Mouse (Mus musculus) stomach, embryonic 15.5 days (tissue): ENCODE measurements around the gene Tuft1. TPM values are rescaled to one million over a fixed set of nuclear protein-coding genes. Genes with fewer than 3 reads are reported as not detected.
"Not testable (repeated sequence)": the region's sequence is repeated elsewhere in the genome, so short reads cannot be mapped to it uniquely, and the experiment has no call there.

ENCODE experiments used
- ATAC-seq: fragments of 200-750 bp; cut with Nextera tagmentation; 2 replicates; pipeline ENCODE4 v1.8.0; 2017; ENCODE audit warnings: low read depth, moderate number of reproducible peaks, moderate TSS enrichment; ENCODE audit not compliant: insufficient read depth, low FRiP score
- H3K27ac ChIP-seq: fragments of 300-500 bp; sonication (generic); 2 replicates; pipeline ENCODE4 v1.5.1; 2015; ENCODE audit warnings: mild to moderate bottlenecking, inconsistent platforms
- H3K27me3 ChIP-seq: fragments of 300-500 bp; sonication (generic); replicated peaks from 2 replicates; pipeline ENCODE4 v1.6.1; 2015; ENCODE audit warnings: inconsistent platforms
- H3K36me3 ChIP-seq: fragments of 300-500 bp; sonication (generic); 2 replicates; pipeline ENCODE4 v1.6.1; 2015; ENCODE audit warnings: inconsistent platforms
- H3K4me1 ChIP-seq: fragments of 300-500 bp; sonication (generic); 2 replicates; pipeline ENCODE4 v1.6.1; 2015; ENCODE audit warnings: inconsistent platforms
- H3K4me2 ChIP-seq: fragments of 300-500 bp; sonication (generic); 2 replicates; pipeline ENCODE4 v1.6.1; 2015; ENCODE audit warnings: mild to moderate bottlenecking, inconsistent platforms
- H3K4me3 ChIP-seq: fragments of 300-500 bp; sonication (generic); replicated peaks from 2 replicates; pipeline ENCODE4 v1.5.1; 2015; ENCODE audit warnings: inconsistent platforms
- H3K9ac ChIP-seq: fragments of 300-500 bp; sonication (generic); 2 replicates; pipeline ENCODE4 v1.6.1; 2015; ENCODE audit warnings: inconsistent platforms
- H3K9me3 ChIP-seq: fragments of 300-500 bp; sonication (generic); 2 replicates; pipeline ENCODE4 v1.6.1; 2016; ENCODE audit warnings: inconsistent platforms
- WGBS: fragments of 180-500 bp; shearing (Covaris S2); methylation state at CpG from one replicate; pipeline ENCODE4 v1.1.7; 2015; 5-methylcytosine and 5-hydroxymethylcytosine counted together
- polyA plus RNA-seq: library from polyadenylated mRNA; unstranded; fragments of >200 nt; fragmentation: Nextera tagmentation; extraction: Ambion mirVana; gene quantifications from 2 replicates; pipeline ENCODE4 v1.2.1, GENCODE M21; 2015

Tuft1 gene
- polyA plus RNA-seq, 1 experiment from 2014 or later, result 13.7 TPM

DNA sequence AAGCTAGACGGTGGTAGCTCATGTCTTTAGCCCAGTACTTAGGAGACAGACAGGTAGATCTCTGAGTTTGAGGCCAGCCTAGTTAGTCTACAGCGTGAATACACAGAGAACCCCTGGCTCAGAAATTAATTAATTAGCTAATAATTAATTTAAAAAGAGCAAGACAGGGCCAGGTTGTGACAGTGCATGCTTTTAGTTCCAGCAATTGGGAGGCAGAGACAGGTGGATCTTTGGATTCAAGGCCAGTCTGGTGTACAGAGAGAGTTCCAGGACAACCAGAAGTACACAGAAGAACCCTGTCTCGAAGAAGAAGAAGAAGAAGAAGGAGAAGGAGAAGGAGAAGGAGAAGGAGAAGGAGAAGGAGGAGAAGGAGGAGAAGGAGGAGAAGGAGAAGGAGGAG is 30.0 kb upstream of the Tuft1 start:
- not testable (repeated sequence) for H3K4me3 ChIP-seq, H3K9ac ChIP-seq, H3K4me1 ChIP-seq, H3K27me3 ChIP-seq, ATAC-seq, H3K4me2 ChIP-seq, H3K27ac ChIP-seq, H3K36me3 ChIP-seq, H3K9me3 ChIP-seq
- WGBS, result 85% methylated on average over 3 of the region's 3 CpGs

DNA sequence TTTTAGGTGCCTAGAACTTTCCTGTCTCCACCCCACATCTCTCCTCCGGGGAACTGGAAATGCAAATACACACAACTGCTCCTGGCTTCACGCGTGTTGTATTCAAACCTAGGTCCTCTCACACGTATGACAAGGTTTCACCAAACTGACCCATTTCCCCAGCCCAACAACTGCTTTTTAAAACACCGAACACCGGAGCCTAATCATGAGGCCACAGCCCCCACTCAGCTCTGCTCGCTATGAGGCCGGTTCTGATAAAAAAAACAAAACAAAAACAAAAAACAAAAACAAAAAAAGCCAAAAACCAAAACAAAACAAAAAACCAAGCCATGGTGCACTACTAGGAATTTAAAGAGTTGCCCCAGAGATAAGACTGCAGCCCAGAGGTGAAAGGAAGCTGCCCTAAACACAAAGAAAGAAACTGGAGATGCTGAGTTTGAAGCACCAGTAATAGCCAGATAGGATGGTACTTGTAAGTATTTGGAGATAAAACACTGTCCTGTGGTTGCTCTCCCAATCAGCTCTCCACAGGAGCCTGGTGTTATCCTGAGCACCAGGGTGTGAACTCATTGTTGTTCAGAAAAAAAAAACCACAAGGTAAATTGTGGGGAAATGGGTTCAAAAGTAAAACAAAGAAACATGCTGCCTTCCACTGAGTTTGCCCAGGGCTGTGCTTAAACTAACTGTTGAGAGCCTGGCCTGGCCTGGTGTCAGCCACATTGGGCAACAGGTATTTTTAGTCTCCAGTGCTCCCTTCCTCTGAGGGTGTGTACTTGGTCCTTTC is 27.5 kb upstream of the Tuft1 start:
- H3K4me1 ChIP-seq, H3K9ac ChIP-seq, H3K27me3 ChIP-seq, H3K27ac ChIP-seq, H3K4me2 ChIP-seq, H3K36me3 ChIP-seq, H3K9me3 ChIP-seq, H3K4me3 ChIP-seq: not testable (repeated sequence)
- peak; percentile 63; the same call in 1 of the 2 replicates for ATAC-seq
- 84% methylated on average over 8 of the region's 8 CpGs for WGBS

DNA sequence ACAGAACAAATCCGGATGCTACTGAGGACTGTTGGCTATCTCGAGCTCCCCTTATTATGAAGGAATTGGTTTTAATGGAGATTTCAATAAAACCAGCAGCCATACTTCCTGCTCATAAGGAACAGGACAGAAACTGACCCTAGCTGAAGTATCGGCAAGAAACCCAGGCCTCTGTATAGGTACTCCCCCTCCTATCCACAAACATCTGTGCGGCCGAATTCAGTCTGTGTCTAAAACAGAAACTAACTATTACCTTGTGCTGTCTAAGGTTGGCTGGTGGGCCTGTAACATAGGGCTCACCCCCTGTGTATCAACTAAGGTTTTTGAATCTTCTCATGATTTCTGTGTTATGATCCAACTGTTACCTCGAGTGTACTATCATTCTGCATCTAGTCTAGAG is 25.0 kb upstream of the Tuft1 start:
- WGBS, result 78% methylated on average over 6 of the region's 6 CpGs
- H3K4me1 ChIP-seq, result no peaks in the 10 kb centered on the region
- no peak overlapping the region for H3K4me3 ChIP-seq
- no peaks in the 10 kb centered on the region for H3K9me3 ChIP-seq
- no peak overlapping the region for H3K9ac ChIP-seq
- no peak for ATAC-seq
- H3K36me3 ChIP-seq, result no peaks in the 10 kb centered on the region
- H3K27ac ChIP-seq, result no peak overlapping the region
- H3K4me2 ChIP-seq, result no peak overlapping the region
- H3K27me3 ChIP-seq, result no peaks in the 10 kb centered on the region

DNA sequence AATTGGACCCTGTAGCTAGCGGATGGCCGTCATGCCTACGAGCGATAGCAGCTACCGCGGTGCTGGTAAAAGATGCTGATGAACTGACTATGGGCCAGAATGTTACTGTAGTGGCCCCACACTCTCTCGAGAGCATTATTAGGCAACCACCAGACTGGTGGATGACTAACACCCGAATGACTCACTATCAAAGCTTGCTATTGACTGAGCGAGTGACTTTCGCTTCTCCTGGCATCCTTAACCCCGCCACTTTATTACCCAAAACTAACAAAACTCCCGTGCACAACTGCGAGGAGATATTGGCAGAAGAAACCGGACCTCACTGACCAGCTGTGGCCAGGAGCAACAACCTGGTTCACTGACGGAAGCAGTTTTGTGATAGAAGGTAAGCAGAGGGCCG is 22.1 kb upstream of the Tuft1 start:
- no peak; the same call in 1 of the 2 replicates for ATAC-seq
- Histone ChIP-seq H3K36me3 (no peaks in the 10 kb centered on the region), H3K4me1 (no peaks in the 10 kb centered on the region), H3K9ac (no peak overlapping the region), H3K4me2 (no peak overlapping the region), H3K27me3 (no peaks in the 10 kb centered on the region), H3K4me3 (no peak overlapping the region), H3K27ac (peak overlapping the region; percentile 26; the same call in 1 of the 2 replicates), H3K9me3 (no peaks in the 10 kb centered on the region)
- 76% methylated on average over 16 of the region's 16 CpGs for WGBS

DNA sequence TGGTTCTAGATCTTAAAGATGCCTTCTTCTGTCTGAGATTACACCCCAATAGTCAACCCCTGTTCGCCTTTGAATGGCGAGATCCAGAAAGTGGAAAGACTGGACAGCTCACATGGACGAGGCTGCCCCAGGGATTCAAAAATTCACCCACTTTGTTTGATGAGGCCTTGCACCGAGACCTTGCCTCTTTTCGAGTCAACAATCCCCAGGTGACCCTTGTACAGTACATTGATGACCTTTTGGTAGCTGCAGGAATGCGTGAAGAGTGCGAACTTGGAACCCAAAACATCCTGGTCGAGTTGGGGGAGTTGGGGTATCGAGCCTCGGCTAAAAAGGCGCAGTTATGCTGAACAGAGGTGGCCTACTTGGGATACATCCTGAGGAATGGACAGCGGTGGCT is 21.4 kb upstream of the Tuft1 start:
- H3K27ac ChIP-seq, H3K9me3 ChIP-seq, H3K27me3 ChIP-seq, H3K9ac ChIP-seq, H3K4me2 ChIP-seq, H3K4me1 ChIP-seq, H3K36me3 ChIP-seq, H3K4me3 ChIP-seq, ATAC-seq: not testable (repeated sequence)
- 86% methylated on average over 12 of the region's 12 CpGs for WGBS

DNA sequence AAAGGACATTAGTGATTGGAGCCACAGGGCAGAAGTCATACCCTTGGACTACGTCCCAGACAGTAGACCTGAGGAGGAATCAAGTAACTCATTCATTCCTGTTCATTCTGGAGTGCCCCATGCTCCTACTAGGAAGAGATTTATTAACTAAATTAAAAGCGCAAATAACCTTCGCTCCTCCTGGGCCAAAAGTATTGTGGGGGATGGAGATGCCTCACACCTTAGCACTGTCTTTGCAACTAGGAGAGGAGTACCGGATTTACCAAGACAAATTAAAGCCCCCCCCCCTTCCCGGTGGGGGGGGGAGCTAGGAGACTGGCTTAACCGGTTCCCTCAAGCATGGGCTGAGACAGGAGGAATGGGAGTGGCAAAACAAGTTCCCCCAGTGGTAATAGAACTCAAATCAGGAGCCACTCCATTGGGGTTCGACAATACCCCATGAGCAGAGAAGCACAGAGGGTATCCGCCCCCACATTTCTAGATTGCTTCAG is 20.7 kb upstream of the Tuft1 start:
- peak; percentile 31; the same call in 1 of the 2 replicates for ATAC-seq
- Histone ChIP-seq H3K36me3 (no peaks in the 10 kb centered on the region), H3K27me3 (no peaks in the 10 kb centered on the region), H3K9me3 (no peaks in the 10 kb centered on the region), H3K4me3 (no peak overlapping the region), H3K4me1 (no peaks in the 10 kb centered on the region), H3K9ac (no peak overlapping the region), H3K27ac (no peak overlapping the region), H3K4me2 (no peak overlapping the region)
- WGBS, result 72% methylated on average over 8 of the region's 8 CpGs

DNA sequence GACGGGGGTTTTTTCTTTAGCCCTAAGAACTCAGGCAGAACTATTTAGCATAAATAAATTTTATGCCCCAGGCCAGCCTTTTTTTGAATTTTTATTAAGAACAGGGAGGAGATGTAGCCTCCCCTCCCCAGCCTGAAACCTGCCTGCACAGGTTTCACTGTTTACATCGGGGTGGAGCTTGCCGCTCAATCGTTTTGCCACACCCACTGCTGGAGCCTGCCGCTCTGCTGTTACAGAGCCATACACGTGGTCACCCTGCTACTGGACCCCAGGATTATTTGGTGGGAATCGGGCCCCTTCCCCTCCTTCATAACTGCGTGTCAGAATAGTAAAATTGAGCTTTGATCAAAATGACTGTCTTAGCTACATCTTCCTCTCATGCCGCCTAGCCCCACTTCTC is 16.4 kb upstream of the Tuft1 start:
- not testable (repeated sequence) for H3K9ac ChIP-seq, H3K27ac ChIP-seq, H3K9me3 ChIP-seq, H3K36me3 ChIP-seq, H3K4me1 ChIP-seq, H3K4me2 ChIP-seq, ATAC-seq, H3K27me3 ChIP-seq, H3K4me3 ChIP-seq
- WGBS, result 63% methylated on average over 9 of the region's 9 CpGs

DNA sequence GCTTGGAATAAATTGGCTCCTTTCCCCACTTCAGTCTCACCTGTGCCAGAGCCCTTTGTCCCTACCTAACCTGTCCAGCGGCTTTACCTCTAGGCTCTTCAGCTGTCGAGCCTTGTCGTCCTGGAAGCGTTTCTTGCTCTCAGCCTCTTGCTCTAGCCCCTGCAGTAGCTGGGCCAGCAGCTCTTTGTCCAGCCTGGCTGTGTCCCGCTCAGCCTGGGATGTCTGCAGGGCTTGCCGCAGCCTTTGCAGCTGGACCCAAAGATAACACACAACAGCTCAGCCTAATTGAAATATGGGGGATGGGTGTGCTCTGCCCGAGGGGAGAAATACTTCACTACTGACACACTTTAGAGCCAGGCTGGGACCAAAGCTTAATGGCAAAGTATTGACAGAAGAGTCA is 7.2 kb upstream of the Tuft1 start:
- H3K9me3 ChIP-seq, H3K4me1 ChIP-seq, H3K4me3 ChIP-seq, H3K27me3 ChIP-seq, H3K36me3 ChIP-seq, H3K27ac ChIP-seq, H3K9ac ChIP-seq, H3K4me2 ChIP-seq: not testable (repeated sequence)
- WGBS, result 20% methylated on average over 7 of the region's 7 CpGs
- peak; percentile 76; the same call in 1 of the 2 replicates for ATAC-seq

DNA sequence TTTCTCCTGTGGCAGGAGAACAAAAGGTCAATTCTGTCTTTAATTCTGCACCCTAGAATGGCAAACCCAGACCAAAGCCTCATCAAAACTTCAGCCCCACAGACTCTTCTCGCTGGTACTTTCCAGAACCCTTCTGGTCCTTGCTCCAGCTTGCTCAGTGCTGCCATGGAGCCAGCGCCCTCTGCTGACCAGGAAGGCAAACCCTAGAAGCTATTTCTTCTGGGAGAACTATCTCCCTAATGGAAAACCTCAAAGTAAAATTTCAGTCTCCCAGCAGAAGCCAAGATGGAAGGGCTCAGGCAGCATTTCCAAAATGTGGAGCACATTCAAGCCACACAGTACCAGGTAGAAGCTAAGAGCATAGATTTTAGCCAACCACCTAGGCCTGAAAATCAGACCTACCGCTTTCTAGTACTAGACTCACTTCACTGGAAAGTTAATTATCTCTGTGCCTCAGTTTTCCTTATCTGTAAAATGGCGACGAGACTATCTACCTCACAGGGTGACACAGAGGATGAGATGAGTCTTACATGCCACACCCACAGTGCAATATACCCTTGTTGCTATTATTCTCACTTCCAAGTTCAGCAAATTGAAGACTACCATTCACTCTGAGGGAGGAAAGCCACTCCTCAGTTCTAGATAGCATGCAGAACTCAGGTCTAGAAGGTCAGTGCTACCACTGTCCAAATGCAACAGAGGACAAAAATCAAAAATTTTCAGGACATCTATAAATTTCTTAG is 6.6 kb upstream of the Tuft1 start:
- H3K9me3 ChIP-seq, H3K27me3 ChIP-seq, H3K9ac ChIP-seq, H3K36me3 ChIP-seq, H3K4me1 ChIP-seq, H3K4me2 ChIP-seq, H3K4me3 ChIP-seq, H3K27ac ChIP-seq: not testable (repeated sequence)
- 58% methylated on average over 4 of the region's 5 CpGs for WGBS
- ATAC-seq, result peak; percentile 33; the same call in 1 of the 2 replicates

DNA sequence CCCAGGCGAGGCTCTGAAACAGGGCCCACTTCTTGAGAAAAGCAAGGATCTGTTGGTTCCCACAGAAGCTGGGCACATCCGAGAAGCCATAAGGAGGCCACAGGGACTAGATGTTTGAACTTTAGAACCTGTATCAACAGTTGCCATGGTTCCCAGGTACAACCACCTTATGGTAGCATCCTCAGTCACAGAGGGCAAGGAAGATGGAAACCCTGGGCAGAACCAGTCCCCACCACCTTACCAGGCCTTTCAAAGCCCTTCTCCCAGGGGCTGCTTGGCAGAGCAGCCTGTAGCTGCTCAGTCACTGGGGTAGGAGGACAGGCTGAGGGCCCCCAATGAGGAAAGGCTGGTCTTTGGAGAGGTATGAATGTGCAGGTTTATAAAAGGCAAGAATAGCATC is 2.2 kb upstream of the Tuft1 start:
- 86% methylated on average over 2 of the region's 2 CpGs for WGBS

DNA sequence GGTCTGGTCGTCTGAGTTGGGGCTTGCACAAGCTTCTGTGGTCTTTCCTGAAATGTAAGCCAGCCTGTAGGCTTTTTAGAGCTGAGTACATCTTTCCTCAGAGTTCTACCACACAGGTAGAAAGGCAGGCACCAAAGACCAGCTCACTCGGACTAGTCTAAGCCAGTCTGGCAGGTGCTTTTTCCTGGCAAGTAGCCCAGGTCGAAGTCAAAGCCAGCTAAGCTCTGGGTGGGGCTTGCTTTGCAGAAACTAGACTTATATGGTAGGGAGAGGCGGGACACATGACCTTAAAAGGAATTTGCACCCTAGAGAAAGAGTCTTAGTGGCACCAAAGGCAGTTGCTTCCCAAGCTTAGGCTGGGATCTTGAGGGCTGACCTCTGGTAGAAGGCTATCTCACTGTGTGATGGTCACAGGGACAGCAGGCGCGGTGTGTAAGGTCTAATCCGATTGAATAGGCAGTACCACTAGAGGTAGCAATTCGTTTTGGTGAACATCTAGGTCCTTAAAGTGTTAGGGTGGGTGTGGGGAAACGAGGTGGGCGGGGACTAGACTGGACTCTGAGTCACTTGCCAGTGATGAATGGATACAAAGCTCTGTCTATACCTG is 573 bp upstream of the Tuft1 start:
- H3K36me3 ChIP-seq, H3K27me3 ChIP-seq, H3K9me3 ChIP-seq, H3K9ac ChIP-seq, H3K4me1 ChIP-seq: not testable (repeated sequence)
- Histone ChIP-seq H3K4me3 (peak overlapping the region; percentile 17; the same call in 1 of the 2 replicates), H3K27ac (peak overlapping the region; percentile 75), H3K4me2 (peak overlapping the region; percentile 43)
- peak; percentile 87 for ATAC-seq
- 29% methylated on average over 8 of the region's 10 CpGs for WGBS

More for the DNA sequence above, 2.2 kb upstream of the Tuft1 start:
- H3K9ac ChIP-seq, H3K4me2 ChIP-seq, H3K36me3 ChIP-seq, H3K4me1 ChIP-seq, H3K4me3 ChIP-seq, H3K27ac ChIP-seq, H3K27me3 ChIP-seq, H3K9me3 ChIP-seq, ATAC-seq: not testable (repeated sequence)
